Mouse (Mus musculus) ovary, adult 18-20 months (tissue): ENCODE data around the gene Atp7a.

Experiments
- DNase-seq: peaks from one replicate; pipeline ENCODE4 v3.0.0; 2022; ENCODE audit warnings: low spot score, mixed read lengths

Gene Atp7a

DNA sequence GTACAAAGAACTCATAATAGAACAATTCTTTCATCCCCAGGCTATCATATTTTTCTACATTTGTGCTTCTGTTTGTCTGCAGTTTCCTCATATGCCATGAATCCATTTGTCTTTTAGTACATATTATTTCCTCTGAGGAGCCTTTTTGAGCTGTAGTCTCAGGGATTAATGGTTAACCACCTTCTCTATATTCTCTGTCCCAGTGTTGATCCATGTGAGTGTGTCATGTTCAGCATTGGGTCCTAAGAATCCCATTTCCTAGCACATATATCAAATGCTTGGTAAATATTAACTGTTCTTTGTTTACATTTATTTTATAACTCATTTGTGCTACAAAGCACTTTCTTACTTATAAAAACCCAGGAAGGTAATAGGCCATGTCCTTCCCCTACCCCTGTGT is 55.4 kb downstream of the Atp7a start:
- no peak for DNase-seq

DNA sequence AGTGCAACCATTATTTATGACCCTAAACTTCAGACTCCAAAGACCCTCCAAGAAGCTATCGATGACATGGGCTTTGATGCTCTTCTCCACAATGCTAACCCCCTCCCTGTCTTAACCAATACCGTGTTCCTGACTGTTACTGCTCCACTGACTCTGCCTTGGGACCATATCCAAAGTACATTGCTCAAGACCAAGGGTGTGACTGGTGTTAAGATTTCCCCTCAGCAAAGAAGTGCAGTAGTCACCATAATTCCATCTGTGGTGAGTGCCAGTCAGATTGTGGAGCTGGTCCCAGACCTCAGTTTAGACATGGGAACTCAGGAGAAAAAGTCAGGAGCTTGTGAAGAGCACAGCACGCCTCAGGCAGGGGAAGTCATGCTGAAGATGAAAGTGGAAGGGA is 58.1 kb downstream of the Atp7a start:
- DNase-seq: no peak

DNA sequence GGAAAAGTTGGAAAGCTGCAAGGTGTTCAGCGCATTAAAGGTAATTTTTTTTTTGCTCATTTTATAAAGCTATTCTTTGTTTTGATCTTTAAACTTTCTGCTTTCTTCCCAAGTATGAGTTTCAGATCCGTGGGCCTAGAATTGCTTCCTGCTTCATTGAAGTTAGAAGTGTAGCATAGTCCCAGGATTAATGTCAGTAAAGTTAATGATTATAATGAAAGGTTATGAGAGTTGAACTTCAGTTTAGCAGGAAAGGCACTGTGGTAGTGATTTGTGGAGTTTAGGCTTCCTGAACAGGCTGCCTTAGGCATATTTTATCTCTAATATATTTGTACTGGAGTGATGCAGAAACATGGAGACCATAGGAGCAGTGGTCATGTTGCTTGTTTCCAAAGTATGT is 58.5 kb downstream of the Atp7a start:
- no peak for DNase-seq

DNA sequence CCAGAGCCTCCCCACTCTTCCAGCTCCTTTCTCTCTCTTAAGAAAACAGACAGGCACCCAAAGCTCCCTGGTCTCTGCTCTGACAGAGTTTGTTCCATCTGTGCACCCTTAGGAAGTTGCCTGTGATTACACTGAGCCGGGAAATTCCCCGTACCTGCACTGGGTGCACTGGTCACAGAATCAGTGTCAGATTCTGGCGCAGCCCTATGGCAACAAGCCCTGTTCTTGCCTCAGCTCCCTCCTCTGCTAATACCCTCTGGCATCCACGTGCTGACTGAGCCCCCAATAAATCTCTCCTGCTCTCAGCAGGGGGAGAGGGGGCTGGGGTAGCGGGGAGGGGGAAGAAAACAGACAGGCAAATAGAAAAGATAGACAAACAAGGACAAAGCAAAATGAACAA is 65.9 kb downstream of the Atp7a start:
- no peak for DNase-seq

DNA sequence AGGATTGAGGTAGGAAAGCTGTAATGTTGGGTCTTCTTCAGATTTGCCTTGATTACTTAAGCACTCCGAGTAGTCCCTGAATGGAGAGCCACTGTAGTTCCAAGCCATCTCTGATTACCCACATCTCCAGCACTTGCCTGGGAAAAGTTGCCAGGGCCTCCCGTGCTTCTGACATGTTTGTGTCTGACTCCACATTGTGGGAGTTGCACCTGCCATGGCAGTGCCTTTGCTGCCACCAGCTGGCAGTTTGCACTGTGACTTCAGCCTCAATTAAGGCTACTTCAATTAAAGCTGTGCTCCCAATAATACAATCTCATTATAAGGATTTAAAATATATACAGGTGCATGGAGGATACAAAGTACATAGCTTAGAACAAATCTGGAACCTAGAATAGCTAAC is 78.4 kb downstream of the Atp7a start:
- no peak for DNase-seq

DNA sequence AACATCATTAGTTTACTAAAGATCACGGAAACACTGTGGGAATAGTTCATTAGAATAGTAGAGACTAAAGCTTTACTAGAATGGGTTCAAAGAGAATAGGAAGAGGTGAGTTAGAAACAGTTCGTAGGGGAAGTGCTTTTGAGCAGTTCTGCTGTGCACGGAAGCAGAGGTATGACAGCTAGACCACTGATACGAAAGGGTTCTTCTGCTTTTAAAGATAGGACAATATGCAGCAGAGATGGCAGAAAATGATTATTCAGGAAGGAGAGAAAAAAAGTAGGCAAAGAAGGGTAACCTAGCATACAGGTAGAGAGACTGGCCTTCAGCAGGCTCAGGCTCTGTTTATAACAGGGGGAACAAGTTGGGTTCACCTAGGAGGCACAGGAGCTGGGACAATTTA is 86.8 kb downstream of the Atp7a start:
- DNase-seq: no peak

DNA sequence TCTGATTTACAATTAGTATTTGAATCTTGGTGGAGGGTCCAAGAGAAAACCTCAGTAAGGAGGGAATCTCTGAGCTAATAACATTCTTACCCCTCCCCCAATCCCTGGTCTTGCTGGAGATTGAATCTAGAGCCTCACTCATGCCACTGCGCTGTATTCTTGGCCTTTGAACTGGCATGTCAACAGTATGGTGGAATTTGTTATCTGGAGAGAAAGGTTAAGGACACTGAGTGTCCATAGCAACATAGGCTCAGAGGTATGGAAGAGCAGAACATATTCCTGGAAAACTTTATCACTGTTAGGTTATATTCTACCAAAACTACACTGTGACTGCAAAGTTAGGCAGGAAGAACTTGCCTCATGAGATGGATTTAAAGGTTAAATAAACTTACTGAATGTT is 87.6 kb downstream of the Atp7a start:
- no peak for DNase-seq

DNA sequence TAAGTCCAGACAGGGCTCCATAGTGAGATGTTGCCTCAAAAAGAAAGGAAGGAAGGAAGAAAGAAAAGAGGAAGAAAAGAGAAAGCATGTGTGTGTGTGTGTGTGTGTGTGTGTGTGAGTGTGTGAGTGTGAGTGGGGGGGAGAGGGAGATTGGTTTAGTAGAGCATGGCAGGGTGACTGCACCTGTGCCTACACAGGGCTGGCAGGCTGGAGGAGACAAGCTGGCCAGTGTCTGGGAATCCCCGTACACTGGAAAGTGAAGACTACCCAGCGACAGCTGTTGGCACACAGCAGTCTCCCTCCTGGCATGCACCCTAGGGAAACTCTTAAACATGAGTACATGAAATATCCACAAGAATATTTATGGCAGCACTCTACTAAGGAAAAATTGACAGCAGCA is 95.7 kb downstream of the Atp7a start:
- DNase-seq: no peak

DNA sequence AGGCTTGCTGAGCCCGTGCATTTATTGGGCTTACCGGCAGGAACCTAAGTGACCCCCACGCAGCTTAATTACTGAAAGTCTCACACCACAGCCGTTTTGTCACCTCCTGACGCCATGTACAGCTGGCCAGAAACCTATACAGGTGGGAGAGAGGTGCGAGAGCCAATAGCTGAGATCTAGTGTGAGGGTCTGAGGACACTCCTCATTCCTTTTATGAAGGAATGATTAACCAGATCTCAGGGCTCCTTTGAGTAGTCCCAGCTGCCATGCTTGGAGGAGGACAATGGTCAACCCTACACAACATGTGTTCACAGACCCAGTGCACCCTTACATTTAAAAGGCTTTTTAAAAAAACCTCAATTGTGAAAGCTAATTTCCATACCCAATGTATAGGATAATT is 101.2 kb downstream of the Atp7a start:
- no peak for DNase-seq

DNA sequence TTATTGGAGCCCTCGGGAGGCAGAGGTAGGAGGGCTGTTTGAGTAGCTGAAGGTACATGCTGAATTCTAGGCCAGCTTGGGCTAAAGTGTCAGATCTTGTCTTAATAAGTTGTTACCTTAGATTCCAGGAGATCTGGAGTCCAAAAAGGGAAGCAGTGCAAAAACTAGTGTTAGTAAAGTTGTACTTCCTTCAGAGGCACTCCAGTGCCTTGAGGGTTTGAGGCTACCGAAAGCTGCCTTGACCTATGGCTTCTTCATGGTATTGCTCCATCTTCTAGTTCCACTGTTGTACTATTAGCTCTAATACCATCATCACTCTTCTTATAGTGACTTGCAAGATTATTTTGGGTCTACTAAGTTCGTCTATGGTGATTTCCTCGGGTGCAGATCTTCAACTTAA is 102.8 kb downstream of the Atp7a start:
- DNase-seq: no peak

DNA sequence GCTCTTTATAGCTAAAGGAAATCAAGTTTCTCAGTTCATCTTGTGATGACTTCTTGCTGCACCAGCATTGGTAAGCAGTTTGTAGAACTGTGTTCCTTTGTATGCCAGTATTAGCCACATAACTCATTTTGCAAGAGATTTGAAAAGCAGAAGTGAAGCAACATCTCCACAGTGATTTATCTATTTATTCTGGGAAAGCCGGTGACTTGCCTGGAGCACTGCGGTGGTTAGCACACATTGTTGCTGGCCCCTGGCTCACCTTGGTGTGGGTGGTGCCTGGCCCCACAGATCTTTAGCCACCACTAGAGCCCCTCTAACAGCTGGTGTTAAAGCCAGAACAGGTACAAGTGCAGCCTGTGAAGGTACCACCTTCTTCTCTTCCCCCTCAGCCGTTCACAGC is 107.8 kb downstream of the Atp7a start:
- DNase-seq: no peak

DNA sequence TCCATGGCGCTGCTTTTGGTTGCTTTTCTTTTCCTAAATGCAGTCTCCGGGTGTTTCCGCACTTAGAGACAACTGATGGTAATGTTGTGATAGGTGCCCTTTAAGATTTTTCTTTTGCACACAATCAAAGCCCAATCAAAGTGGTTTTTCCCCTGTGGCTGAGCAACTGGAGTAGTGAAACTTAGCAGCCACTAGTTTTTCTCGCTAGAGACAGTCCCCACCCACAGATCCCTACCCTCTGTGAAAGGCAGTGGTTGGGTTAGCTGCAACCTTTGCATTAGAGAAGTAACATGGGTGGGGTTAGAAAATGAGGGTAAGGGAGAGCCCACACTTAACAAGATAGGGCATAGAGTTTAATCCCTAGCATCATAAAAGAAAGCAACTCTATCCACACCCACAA is 108.4 kb downstream of the Atp7a start:
- no peak for DNase-seq

DNA sequence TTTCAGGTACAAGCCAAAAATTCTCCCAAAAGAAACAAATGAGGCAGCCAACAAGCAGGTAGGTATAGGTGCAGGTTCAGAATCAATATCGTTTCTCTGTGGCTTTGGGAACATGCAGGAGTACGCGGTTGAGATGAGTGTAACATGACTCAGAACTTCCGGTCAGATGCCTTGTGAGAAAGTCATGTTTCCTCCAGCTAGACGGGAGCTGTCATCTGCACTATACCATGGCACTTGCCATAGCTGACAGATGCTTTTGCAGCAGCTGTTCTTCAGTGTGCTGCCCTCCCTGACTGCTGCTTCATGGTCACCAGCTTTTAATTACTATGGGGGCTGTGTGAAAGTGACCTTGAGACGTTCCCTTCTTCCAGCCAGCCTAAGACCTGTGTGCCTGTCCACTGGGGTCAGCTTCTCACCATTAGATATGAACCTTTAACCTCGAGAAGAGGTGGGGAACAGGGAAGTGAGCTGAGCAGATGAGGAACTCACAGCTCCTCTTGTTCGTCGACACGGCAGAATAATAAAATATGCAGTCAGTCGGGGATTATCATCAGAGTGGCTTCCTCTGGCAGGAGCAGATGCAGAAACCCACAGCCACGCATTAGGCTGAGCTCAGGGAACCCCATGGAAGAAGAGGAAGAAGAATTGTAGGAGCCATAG is 109.0 kb downstream of the Atp7a start:
- no peak for DNase-seq

DNA sequence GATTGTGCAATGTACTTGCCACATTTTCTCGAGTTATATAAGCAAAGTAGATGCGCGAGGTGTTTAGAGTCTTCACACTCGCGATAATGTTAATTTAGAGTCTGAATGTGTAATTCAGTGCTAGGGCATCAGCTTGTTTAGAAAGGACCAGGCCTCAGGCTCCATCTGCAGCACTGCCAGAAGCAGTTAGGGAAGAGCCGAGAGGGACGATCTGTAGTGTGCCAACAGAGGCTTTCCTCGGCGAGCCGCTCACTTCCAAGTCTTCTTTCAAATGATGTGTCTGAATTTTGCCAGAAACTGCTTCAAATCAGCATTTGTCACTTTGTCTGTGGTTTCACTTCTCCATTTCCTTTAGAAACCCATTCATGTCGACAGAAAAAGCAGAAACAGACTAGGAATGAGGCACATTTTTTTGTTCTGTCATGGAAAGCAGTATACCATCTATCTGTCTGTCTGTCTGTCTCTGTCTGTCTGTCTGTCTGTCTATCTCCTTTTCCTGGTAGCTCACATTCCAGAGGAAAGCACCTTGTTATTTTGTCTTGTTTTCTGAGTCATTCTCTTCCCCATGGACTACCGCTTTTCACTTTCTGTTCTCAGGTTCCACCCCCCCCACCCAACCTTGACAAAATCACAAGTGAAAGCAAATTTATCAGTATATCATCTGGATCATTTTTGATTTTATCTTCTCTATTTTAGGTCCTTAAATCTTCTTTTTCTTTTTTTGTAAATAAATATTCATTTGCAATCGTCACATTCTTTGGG is 112.4 kb downstream of the Atp7a start:
- DNase-seq: no peak

DNA sequence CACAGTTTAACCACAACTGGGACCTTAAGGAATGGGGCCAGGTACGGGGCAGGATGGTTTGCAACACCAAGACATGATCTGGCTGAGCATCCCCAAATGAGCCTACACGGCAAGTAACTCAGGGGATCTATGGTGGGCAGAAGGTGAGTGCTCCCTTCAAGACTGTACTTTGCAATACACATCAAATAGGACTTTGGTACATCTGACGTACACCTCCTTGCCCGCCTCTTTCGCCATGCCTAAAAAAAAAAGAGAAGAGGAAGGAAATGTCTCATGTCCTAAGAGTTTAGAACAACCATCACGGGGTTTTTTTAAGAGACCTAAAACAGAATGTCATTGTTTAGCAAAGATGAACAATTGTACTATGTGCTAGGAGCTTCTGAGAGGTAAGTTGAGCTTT is 115.9 kb downstream of the Atp7a start, which contains the start of gene Tlr13:
Tlr13 (plus strand) TSS at position 269 of the 400 bp plus-strand sequence.
- DNase-seq: no peak

DNA sequence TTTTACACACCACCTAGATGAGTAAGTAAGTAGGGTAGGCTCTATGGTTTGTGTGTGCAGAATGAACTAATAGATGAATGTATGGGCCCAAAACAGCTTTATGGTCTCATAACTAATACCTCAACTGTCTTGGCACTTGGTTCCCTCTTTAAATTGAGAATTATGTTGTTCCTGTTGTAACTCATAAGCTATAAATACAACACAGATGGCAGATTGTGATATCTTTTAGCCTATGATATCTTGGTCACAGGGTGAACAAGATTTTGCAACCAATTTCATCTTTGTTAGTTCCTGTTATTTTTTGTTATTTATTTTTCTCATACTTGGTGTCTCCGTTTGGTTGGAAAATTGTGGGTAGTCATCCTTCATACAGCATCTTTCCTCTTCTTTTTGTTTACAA is 121.1 kb downstream of the Atp7a start:
- DNase-seq: no peak

DNA sequence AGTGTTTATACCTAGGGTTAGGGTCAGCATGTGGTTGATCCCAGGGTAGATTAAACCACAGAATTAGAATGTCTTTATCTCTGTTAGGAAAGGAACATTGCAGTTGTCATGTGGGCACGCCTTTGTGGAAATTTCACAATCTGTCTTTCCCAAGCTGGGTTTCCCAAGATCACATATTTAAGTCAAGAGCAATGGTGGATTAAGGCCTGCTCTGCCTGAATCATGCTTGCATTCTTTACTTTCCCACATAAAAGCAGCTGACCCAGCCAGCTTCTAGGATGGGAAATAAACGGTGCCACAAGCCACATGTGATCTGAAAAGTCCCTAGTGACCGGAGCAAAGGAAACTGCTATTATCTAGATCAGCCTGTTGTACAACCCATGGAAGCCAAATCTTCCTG is 122.4 kb downstream of the Atp7a start:
- no peak for DNase-seq

DNA sequence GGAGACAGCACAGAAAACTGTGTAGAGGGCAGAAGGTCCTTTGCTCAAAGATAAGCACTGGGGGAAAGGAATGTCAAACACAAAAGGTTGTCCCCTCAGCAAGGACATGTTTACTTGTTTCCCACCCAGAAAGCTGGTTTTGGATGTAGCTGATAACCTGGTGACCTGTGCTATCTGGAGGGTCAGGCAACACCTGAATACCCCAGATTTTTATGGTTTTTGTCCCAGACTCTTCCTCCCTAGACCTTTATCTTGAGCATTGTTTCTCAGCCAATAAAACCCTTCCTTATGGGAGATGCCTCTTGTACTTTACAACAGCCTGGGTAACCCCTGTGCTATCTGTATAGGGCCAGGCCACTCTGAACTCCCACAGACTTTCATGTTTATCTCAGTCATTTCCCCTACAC is 127.1 kb downstream of the Atp7a start:
- no peak for DNase-seq

DNA sequence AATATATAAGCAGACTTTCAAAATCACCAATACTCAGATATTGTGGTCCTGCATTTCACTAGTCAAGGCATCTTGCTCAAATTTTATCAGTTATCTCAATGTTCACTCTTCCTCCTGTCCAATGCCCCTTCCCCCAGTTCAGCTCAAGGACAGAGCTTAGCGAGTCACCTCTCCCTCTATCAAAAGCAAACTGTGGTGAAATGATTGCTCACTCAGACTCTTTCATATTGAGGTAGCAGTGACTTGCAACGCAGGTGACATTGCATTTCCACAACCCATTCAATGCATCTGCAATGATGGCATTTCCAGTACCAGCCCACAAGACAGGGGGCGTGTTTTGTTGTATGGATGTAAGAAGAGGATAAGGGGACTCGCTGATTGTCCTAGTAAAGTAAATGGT is 128.8 kb downstream of the Atp7a start:
- DNase-seq: no peak

DNA sequence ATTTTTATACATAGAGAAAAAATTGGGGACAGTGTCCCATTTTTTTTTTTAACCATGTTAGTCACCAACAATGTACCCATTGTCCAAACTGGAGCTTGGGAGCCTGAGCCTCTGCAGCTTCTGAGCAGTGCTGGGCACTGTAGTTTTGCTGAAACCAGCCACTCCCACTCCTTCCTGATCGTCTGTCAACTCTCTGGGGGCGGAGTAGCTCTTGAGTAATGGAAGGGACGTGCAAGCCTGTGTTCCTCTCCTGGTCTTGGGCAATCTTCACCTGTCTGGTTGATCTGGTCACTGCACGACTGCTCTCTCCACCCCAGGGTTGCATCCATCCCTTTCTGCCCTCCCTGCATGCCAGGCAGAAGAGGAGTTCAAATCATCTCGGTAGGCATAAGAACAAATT is 136.9 kb downstream of the Atp7a start:
- DNase-seq: no peak

DNA sequence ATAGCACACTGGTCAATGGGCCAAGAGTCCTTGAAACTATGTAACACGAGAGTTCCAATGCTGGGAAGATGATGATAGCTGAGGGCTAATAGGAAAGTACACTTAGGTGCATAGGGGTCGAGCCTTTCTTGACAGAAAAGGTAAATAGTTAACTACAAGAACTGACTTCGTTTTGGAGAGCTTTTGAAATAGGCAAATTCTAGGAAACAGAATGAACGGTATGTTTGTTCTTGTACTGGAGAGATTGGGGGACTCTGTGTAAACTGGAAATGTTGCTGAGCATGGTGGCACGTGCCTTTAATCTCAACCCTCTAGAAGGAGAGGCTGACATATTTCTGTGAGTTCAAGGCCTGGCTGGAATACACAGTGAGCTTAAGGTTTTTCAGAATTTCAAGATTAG is 137.5 kb downstream of the Atp7a start:
- no peak for DNase-seq

DNA sequence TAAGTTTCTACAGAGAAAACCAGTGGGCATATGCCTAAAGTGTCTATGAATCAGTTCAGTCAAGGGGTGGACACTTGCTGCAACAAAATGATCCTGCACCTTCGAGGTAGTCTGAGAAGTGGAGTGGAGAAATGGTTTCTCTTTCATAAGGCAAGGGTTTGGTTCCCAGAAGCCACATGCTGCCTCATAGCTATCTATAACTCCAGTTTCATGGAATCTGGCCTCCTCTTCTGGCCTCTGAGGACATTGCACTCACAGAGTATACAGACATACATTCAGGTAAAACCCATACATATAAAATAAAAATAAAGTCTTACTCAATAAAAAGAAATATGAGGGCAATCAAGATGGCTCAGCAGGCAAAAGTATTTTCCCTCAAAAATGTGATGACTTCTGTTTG is 138.0 kb downstream of the Atp7a start:
- no peak for DNase-seq

DNA sequence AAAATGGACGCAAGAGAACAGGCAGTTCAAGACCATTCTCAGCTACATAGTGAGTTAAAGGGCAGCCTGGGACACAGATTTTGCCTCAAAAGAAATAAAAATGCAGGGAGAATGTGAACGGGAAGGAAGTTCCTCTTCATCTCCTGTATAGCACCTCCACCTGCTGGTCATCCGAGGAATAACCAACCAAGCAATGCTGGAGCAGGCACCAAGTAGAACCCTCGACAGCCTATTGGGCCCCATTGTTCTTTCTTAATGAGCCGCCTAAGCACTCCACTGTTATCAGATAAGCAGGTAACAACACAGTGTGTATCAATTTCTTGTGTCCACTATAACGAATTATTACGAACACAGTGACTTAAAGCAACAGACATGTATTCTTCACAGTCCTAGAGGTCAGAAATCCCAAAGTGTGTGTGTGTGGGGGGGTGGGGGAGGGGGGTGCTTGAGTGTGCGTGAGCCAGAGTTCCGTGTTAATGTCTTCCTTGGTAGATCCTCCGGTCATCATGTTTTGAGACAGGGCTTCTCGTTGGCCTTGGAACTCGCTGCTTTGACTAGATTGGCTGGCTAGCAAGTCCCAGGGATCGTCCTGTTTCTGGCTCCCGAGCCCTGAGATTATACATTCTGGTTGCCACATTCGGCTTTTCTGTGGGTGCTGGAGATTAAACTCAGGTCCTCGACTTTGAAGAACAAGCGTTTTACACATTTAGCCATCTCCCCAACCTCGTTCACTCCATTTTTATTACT is 144.2 kb downstream of the Atp7a start:
- peak; percentile 37 for DNase-seq

DNA sequence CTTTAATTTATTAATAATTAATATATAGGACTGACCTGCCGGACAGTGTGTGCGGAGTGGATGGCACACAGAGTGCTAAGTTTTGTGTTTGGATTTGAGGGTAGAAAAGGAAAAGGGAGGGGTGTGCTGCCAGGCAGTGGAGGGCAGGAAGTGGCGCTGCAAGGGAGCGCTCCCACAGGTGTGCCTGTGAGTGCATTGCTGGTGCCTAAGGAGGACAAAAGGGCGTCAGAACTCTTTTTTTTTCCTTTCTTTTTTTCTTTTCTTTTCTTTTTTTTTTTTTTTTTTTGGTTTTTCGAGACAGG is 144.7 kb downstream of the Atp7a start:
- DNase-seq: no peak
